Mouse (Mus musculus): ENCODE measurements around the gene Msl2.

Msl2 gene

GRCm38 (mm10) chr9:101074332-101075021 lies 576 bp downstream of the Msl2 start:
- no peak for DNase-seq (ENCODE audit: low read depth, low spot score)

- no peak for DNase-seq (ENCODE audit: low read depth, low spot score)
Observed at GRCm38 (mm10) chr9:101075091-101075581, 1.2 kb downstream of the Msl2 start.

GRCm38 (mm10) chr9:101075694-101076093 lies 1.8 kb downstream of the Msl2 start:
- DNase-seq (ENCODE audit: low read depth, low spot score), result no peak

- no peak for DNase-seq (ENCODE audit: low read depth, low spot score)
Observed at GRCm38 (mm10) chr9:101076095-101076875, 2.4 kb downstream of the Msl2 start.

GRCm38 (mm10) chr9:101077486-101077885 lies 3.6 kb downstream of the Msl2 start:
- DNase-seq (ENCODE audit: low read depth, low spot score), result no peak

- no peak for DNase-seq (ENCODE audit: low read depth, low spot score)
Observed at GRCm38 (mm10) chr9:101078579-101078978, 4.7 kb downstream of the Msl2 start.

- DNase-seq (ENCODE audit: low read depth, low spot score), result no peak
Observed at GRCm38 (mm10) chr9:101080046-101080685, 6.3 kb downstream of the Msl2 start.

GRCm38 (mm10) chr9:101083728-101084127 lies 9.8 kb downstream of the Msl2 start:
- DNase-seq (ENCODE audit: low read depth, low spot score), result peak; percentile 60

- no peak for DNase-seq (ENCODE audit: low read depth, low spot score)
Observed at GRCm38 (mm10) chr9:101095425-101095824, 21.5 kb downstream of the Msl2 start.

GRCm38 (mm10) chr9:101096461-101096860 lies 22.6 kb downstream of the Msl2 start:
- DNase-seq (ENCODE audit: low read depth, low spot score), result no peak

GRCm38 (mm10) chr9:101097542-101097941 lies 23.6 kb downstream of the Msl2 start:
- DNase-seq (ENCODE audit: low read depth, low spot score), result no peak

GRCm38 (mm10) chr9:101099445-101099844 lies 25.5 kb downstream of the Msl2 start:
- no peak for DNase-seq (ENCODE audit: low read depth, low spot score)

GRCm38 (mm10) chr9:101100163-101100562 lies 26.3 kb downstream of the Msl2 start:
- no peak for DNase-seq (ENCODE audit: low read depth, low spot score)

GRCm38 (mm10) chr9:101101547-101101946 lies 27.6 kb downstream of the Msl2 start:
- no peak for DNase-seq (ENCODE audit: low read depth, low spot score)

GRCm38 (mm10) chr9:101102288-101102687 lies 28.4 kb downstream of the Msl2 start:
- DNase-seq (ENCODE audit: low read depth, low spot score), result no peak

GRCm38 (mm10) chr9:101104931-101105330 lies 31.0 kb downstream of the Msl2 start:
- DNase-seq (ENCODE audit: low read depth, low spot score), result no peak

GRCm38 (mm10) chr9:101105735-101106134 lies 31.8 kb downstream of the Msl2 start:
- DNase-seq (ENCODE audit: low read depth, low spot score), result no peak

- DNase-seq (ENCODE audit: low read depth, low spot score), result no peak
Observed at GRCm38 (mm10) chr9:101107386-101107785, 33.5 kb downstream of the Msl2 start.

GRCm38 (mm10) chr9:101110013-101110412 lies 36.1 kb downstream of the Msl2 start:
- no peak for DNase-seq (ENCODE audit: low read depth, low spot score)

- DNase-seq (ENCODE audit: low read depth, low spot score), result no peak
Observed at GRCm38 (mm10) chr9:101113317-101113716, 39.4 kb downstream of the Msl2 start.

GRCm38 (mm10) chr9:101114182-101114884 lies 40.4 kb downstream of the Msl2 start:
- no peak for DNase-seq (ENCODE audit: low read depth, low spot score)

- DNase-seq (ENCODE audit: low read depth, low spot score), result no peak
Observed at GRCm38 (mm10) chr9:101143635-101144034, 69.7 kb downstream of the Msl2 start.

Measured in telencephalon, adult 2 months (tissue).